Mouse (Mus musculus) cerebellum, adult 2 months (tissue): ENCODE results near the gene Dgcr2. TPM values are rescaled to one million over a fixed set of nuclear protein-coding genes. Genes with fewer than 3 reads are reported as not detected.

ENCODE experiments used
- DNase-seq, 2 experiments: peaks; one replicate each; pipeline ENCODE4 v3.0.0; 2021
- H3K27ac ChIP-seq: fragments of 200-500 bp; 2 replicates; pipeline ENCODE4 v1.5.1; 2012; ENCODE audit warnings: low read length, control low read depth, inconsistent platforms; ENCODE audit not compliant: insufficient read depth
- H3K27me3 ChIP-seq: fragments of 200-500 bp; 2 replicates; pipeline ENCODE4 v1.6.1; 2012; ENCODE audit warnings: inconsistent platforms, mild to moderate bottlenecking, low read length, moderate library complexity; ENCODE audit not compliant: control insufficient read depth, insufficient read depth
- H3K4me1 ChIP-seq: fragments of 200-500 bp; 2 replicates; pipeline ENCODE4 v1.6.1; 2011; ENCODE audit warnings: low read length; ENCODE audit not compliant: control insufficient read depth, insufficient read depth
- H3K4me3 ChIP-seq: fragments of 200-500 bp; replicated peaks from 2 replicates; pipeline ENCODE3; 2011; ENCODE audit warnings: mild to moderate bottlenecking, low read depth, low read length, control low read depth; ENCODE audit not compliant: insufficient read depth
- CTCF ChIP-seq: fragments of 200-500 bp; IDR thresholded peaks from 2 replicates; pipeline ENCODE4 v1.5.1; 2011; ENCODE audit warnings: low read depth, mild to moderate bottlenecking, control low read depth, low read length, moderate library complexity, borderline replicate concordance; ENCODE audit not compliant: insufficient read depth
- POLR2A ChIP-seq: fragments of 200-500 bp; IDR thresholded peaks from 2 replicates; pipeline ENCODE4 v1.6.1; 2011; ENCODE audit warnings: low read length, control low read depth, borderline replicate concordance; ENCODE audit not compliant: insufficient read depth
- WGBS: fragments of 180-500 bp; shearing (Covaris S2); methylation state at CpG from one replicate; pipeline ENCODE4 v1.1.7; 2018; 5-methylcytosine and 5-hydroxymethylcytosine counted together
- polyA plus RNA-seq: library from polyadenylated mRNA; depleted of rRNA; stranded (reverse); fragments of >200 nt; gene quantifications from 2 replicates; pipeline ENCODE4 v1.2.3, GENCODE M21; 2012

Dgcr2 gene
- polyA plus RNA-seq, 1 experiment, result 145 TPM

DNA sequence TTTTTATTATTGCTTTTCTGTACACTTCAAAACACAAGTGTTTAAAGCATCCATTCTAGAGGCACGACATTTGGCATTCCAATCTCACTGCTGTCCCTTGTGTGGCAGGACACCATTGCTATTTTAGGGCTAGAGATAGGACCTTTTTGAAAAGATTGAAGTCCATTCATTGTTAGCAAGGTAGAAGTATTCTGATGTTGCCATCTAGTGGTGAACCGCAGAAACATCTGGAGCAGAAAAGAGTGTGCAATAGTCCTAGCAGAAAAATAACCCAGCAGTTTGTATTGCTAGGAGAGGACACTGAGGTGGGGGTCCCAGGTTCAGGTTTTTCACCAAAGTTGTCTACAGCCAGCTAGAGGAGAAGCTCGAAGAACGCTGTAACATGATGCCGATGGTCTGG, 86.2 kb downstream of the Dgcr2 start:
- Histone ChIP-seq H3K27me3 (no peaks in the 10 kb centered on the region), H3K4me1 (peaks cover 6% of the 10 kb centered on the region; the same call in 1 of the 2 replicates), H3K27ac (no peak overlapping the region), H3K4me3 (no peak overlapping the region)
- DNase-seq, result peak in 1 of 2 experiments; percentile 43
- TF ChIP-seq CTCF (peak; percentile 26; the same call in 1 of the 2 replicates), POLR2A (no peak)
- WGBS, result 8% methylated on average over 5 of the region's 5 CpGs

DNA sequence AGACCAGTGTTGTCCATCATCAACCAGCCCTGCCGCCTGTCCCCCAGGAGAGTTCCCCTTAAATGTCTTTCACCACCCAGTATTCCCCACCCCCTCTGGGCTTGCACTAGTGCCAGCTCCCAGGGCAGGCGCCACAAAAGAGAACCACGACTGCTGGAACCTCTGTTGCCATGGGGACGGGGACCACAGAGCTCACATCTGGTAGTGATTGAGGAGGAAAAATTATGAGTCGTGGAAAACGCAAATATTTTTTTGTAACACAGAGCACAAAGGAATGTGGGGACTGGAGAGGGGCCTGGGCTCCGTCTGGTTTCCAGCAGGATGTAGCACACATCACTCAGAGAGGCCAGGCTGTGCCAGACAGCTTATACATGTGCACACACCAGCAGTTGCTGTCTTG, 88.7 kb downstream of the Dgcr2 start:
- no peak for DNase-seq
- Histone ChIP-seq H3K4me1 (no peaks in the 10 kb centered on the region), H3K4me3 (no peak overlapping the region), H3K27me3 (no peaks in the 10 kb centered on the region), H3K27ac (no peak overlapping the region)
- TF ChIP-seq POLR2A (no peak), CTCF (no peak)
- WGBS, result 55% methylated on average over 7 of the region's 7 CpGs

GRCm38 (mm10) chr16:17809125-17809524, 89.2 kb downstream of the Dgcr2 start:
- Histone ChIP-seq H3K27ac (no peak overlapping the region), H3K4me1 (peaks cover 5% of the 10 kb centered on the region), H3K27me3 (0 out of 2 replicates have a peak, but pooled peaks cover 1% of the 10 kb centered on the region), H3K4me3 (no peak overlapping the region)
- TF ChIP-seq CTCF, result no peak
- 64% methylated on average over 4 of the region's 4 CpGs for WGBS
- DNase-seq, result no peak

GRCm38 (mm10) chr16:17807192-17808009, 91.0 kb downstream of the Dgcr2 start:
- Histone ChIP-seq H3K27me3 (peaks cover 1% of the 10 kb centered on the region; the same call in 1 of the 2 replicates), H3K27ac (0 out of 2 replicates have a peak overlapping the region, but pooled peaks have one; percentile 6), H3K4me1 (peaks cover 8% of the 10 kb centered on the region), H3K4me3 (peak overlapping the region; percentile 56)
- WGBS, result 2% methylated on average over 71 of the region's 73 CpGs
- peak; percentile 88 to 89 for DNase-seq
- TF ChIP-seq POLR2A (0 out of 2 replicates have a peak, but pooled peaks have one; percentile 20), CTCF (no peak)

- Histone ChIP-seq H3K4me3 (peak overlapping the region; percentile 56), H3K4me1 (peaks cover 9% of the 10 kb centered on the region), H3K27ac (0 out of 2 replicates have a peak overlapping the region, but pooled peaks have one; percentile 6), H3K27me3 (peaks cover 1% of the 10 kb centered on the region; the same call in 1 of the 2 replicates)
- no peak for TF ChIP-seq CTCF
- peak; percentile 45 to 71 for DNase-seq
- 2% methylated on average over 48 of the region's 50 CpGs for WGBS
Measured at GRCm38 (mm10) chr16:17806581-17807191, 91.7 kb downstream of the Dgcr2 start.

GRCm38 (mm10) chr16:17804982-17805381, 93.4 kb downstream of the Dgcr2 start:
- Histone ChIP-seq H3K27me3 (peaks cover 1% of the 10 kb centered on the region; the same call in 1 of the 2 replicates), H3K4me3 (no peak overlapping the region), H3K27ac (no peak overlapping the region), H3K4me1 (peaks cover 9% of the 10 kb centered on the region)
- 44% methylated on average over 7 of the region's 7 CpGs for WGBS
- DNase-seq, result no peak
- TF ChIP-seq POLR2A, result no peak

- Histone ChIP-seq H3K4me1 (peaks cover 9% of the 10 kb centered on the region), H3K4me3 (no peak overlapping the region), H3K27me3 (peaks cover 1% of the 10 kb centered on the region; the same call in 1 of the 2 replicates), H3K27ac (no peak overlapping the region)
- DNase-seq, result peak in 1 of 2 experiments; percentile 40
- WGBS, result 9% methylated on average over 33 of the region's 33 CpGs
- TF ChIP-seq CTCF (no peak), POLR2A (no peak)
Measured at GRCm38 (mm10) chr16:17804449-17804912, 93.9 kb downstream of the Dgcr2 start.
